Mouse (Mus musculus) heart, adult 2 months (tissue): ENCODE measurements around the gene Tnk2.

ENCODE experiments used
- CTCF ChIP-seq: fragments of 200-600 bp; IDR thresholded peaks from 2 replicates; pipeline ENCODE4 v1.8.1; 2022; ENCODE audit warnings: antibody characterized with exemption, mild to moderate bottlenecking, moderate library complexity
- EP300 ChIP-seq: fragments of 200-500 bp; IDR thresholded peaks from 2 replicates; pipeline ENCODE4 v1.6.1; 2011; ENCODE audit warnings: low read depth, low read length, control low read depth; ENCODE audit not compliant: insufficient read depth

DNA sequence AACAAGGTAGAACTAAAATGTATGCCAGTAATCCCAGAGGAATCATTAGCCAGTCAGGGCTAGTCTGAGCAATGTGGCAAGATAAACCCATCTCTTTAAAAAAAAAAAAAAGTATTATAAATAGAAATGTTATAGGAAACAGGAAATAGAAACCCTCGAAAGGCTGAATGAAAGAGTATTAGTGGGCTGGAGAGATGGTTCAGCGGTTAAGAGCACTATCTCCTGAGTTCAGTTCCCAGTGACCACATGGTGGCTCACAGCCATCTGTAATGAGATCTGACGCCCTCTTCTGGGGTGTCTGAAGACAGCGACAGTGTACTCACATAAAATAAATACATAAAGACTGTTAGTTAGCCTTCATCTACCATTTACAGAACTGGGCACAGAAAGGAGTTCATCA, 29.6 kb upstream of the Tnk2 start:
- TF ChIP-seq EP300 (no peak), CTCF (peak; percentile 35)
